Mouse (Mus musculus): ENCODE measurements around the gene Cnot3. TPM values are rescaled to one million over a fixed set of nuclear protein-coding genes. Genes with fewer than 3 reads are reported as not detected.

Cnot3 gene
- polyA plus RNA-seq, 1 experiment from 2014 or later, result 47.3 TPM

- Histone ChIP-seq H3K36me3 (ENCODE audit: control insufficient read depth, insufficient read depth) (peaks cover 4% of the 10 kb centered on the region), H3K4me2 (ENCODE audit: low read length) (no peak overlapping the region), H3K4me1 (replicated peaks; ENCODE audit: control insufficient read depth, insufficient read depth, low read length) (peaks cover 18% of the 10 kb centered on the region), H3K4me3 (replicated peaks; ENCODE audit: low read length) (no peak overlapping the region), H3K27ac (ENCODE audit: low read length) (no peak overlapping the region), H3K9ac (replicated peaks; ENCODE audit: low read depth, low read length) (no peak overlapping the region), H3K27me3 (replicated peaks; ENCODE audit: control insufficient read depth, insufficient read depth, low read length) (no peaks in the 10 kb centered on the region), H3K9me3 (ENCODE audit: control insufficient read depth, low read length) (no peaks in the 10 kb centered on the region)
- ATAC-seq, result no peak
- WGBS, result 23% methylated on average over 14 of the region's 14 CpGs
Observed at GRCm38 (mm10) chr7:3666921-3667391, 21.9 kb downstream of the Cnot3 start.

- Histone ChIP-seq H3K36me3 (ENCODE audit: control insufficient read depth, insufficient read depth) (no peaks in the 10 kb centered on the region; the same call in 1 of the 2 replicates), H3K27me3 (replicated peaks; ENCODE audit: control insufficient read depth, insufficient read depth, low read length) (no peaks in the 10 kb centered on the region), H3K9me3 (ENCODE audit: control insufficient read depth, low read length) (no peaks in the 10 kb centered on the region), H3K4me1 (replicated peaks; ENCODE audit: control insufficient read depth, insufficient read depth, low read length) (no peaks in the 10 kb centered on the region), H3K4me2 (ENCODE audit: low read length) (no peak overlapping the region), H3K27ac (ENCODE audit: low read length) (no peak overlapping the region), H3K9ac (replicated peaks; ENCODE audit: low read depth, low read length) (no peak overlapping the region), H3K4me3 (replicated peaks; ENCODE audit: low read length) (no peak overlapping the region)
- WGBS, result 74% methylated on average over 10 of the region's 10 CpGs
- peak; percentile 91 for ATAC-seq
Observed at GRCm38 (mm10) chr7:3674507-3675227, 29.6 kb downstream of the Cnot3 start.

- no peaks in the 10 kb centered on the region for H3K27me3 ChIP-seq (replicated peaks; ENCODE audit: control insufficient read depth, insufficient read depth, low read length)
- no peak overlapping the region for H3K27ac ChIP-seq (ENCODE audit: low read length)
- H3K4me1 ChIP-seq (replicated peaks; ENCODE audit: control insufficient read depth, insufficient read depth, low read length), result no peaks in the 10 kb centered on the region
- H3K9ac ChIP-seq (replicated peaks; ENCODE audit: low read depth, low read length), result no peak overlapping the region
- WGBS, result 73% methylated on average over 3 of the region's 3 CpGs
- no peak overlapping the region for H3K4me3 ChIP-seq (replicated peaks; ENCODE audit: low read length)
- no peak for ATAC-seq
- H3K36me3 ChIP-seq (ENCODE audit: control insufficient read depth, insufficient read depth), result no peaks in the 10 kb centered on the region; the same call in 1 of the 2 replicates
- H3K4me2 ChIP-seq (ENCODE audit: low read length), result no peak overlapping the region
- H3K9me3 ChIP-seq (ENCODE audit: control insufficient read depth, low read length), result no peaks in the 10 kb centered on the region
Observed at GRCm38 (mm10) chr7:3675228-3675548, 30.1 kb downstream of the Cnot3 start.

GRCm38 (mm10) chr7:3676371-3676770 lies 31.3 kb downstream of the Cnot3 start:
- Histone ChIP-seq H3K9ac (replicated peaks; ENCODE audit: low read depth, low read length) (no peak overlapping the region), H3K4me1 (replicated peaks; ENCODE audit: control insufficient read depth, insufficient read depth, low read length) (no peaks in the 10 kb centered on the region), H3K4me3 (replicated peaks; ENCODE audit: low read length) (no peak overlapping the region), H3K27ac (ENCODE audit: low read length) (no peak overlapping the region), H3K36me3 (ENCODE audit: control insufficient read depth, insufficient read depth) (no peaks in the 10 kb centered on the region; the same call in 1 of the 2 replicates), H3K9me3 (ENCODE audit: control insufficient read depth, low read length) (no peaks in the 10 kb centered on the region), H3K4me2 (ENCODE audit: low read length) (no peak overlapping the region), H3K27me3 (replicated peaks; ENCODE audit: control insufficient read depth, insufficient read depth, low read length) (no peaks in the 10 kb centered on the region)
- no peak for ATAC-seq
- 86% methylated on average over 12 of the region's 12 CpGs for WGBS

GRCm38 (mm10) chr7:3677342-3677741 lies 32.3 kb downstream of the Cnot3 start, which contains the start of gene Tmc4:
Gene Tmc4, minus strand, starts transcription at chr7:3677553.
- no peak for ATAC-seq
- H3K27ac ChIP-seq (ENCODE audit: low read length), result no peak within 1 kb of the TSS
- no peak within 1 kb of the TSS for H3K4me2 ChIP-seq (ENCODE audit: low read length)
- H3K27me3 ChIP-seq (replicated peaks; ENCODE audit: control insufficient read depth, insufficient read depth, low read length), result no peaks in the 10 kb centered on the region
- H3K4me3 ChIP-seq (replicated peaks; ENCODE audit: low read length), result no peak within 1 kb of the TSS
- H3K36me3 ChIP-seq (ENCODE audit: control insufficient read depth, insufficient read depth), result no peaks in the 10 kb centered on the region; the same call in 1 of the 2 replicates
- no peaks in the 10 kb centered on the region for H3K4me1 ChIP-seq (replicated peaks; ENCODE audit: control insufficient read depth, insufficient read depth, low read length)
- H3K9ac ChIP-seq (replicated peaks; ENCODE audit: low read depth, low read length), result no peak within 1 kb of the TSS
- WGBS, result 54% methylated on average over 9 of the region's 9 CpGs
- H3K9me3 ChIP-seq (ENCODE audit: control insufficient read depth, low read length), result no peaks in the 10 kb centered on the region

- Histone ChIP-seq H3K27ac (ENCODE audit: low read length) (peak overlapping the region; percentile 49), H3K4me3 (replicated peaks; ENCODE audit: low read length) (no peak overlapping the region), H3K27me3 (replicated peaks; ENCODE audit: control insufficient read depth, insufficient read depth, low read length) (no peaks in the 10 kb centered on the region), H3K36me3 (ENCODE audit: control insufficient read depth, insufficient read depth) (peaks cover 10% of the 10 kb centered on the region; the same call in 1 of the 2 replicates), H3K9ac (replicated peaks; ENCODE audit: low read depth, low read length) (no peak overlapping the region; the same call in 1 of the 2 replicates), H3K4me1 (replicated peaks; ENCODE audit: control insufficient read depth, insufficient read depth, low read length) (0 out of 2 replicates have a peak, but pooled peaks cover 5% of the 10 kb centered on the region), H3K9me3 (ENCODE audit: control insufficient read depth, low read length) (no peaks in the 10 kb centered on the region), H3K4me2 (ENCODE audit: low read length) (no peak overlapping the region)
- 60% methylated on average over 10 of the region's 10 CpGs for WGBS
- peak; percentile 64 for ATAC-seq
Observed at GRCm38 (mm10) chr7:3683908-3684550, 39.0 kb downstream of the Cnot3 start.

- no peak overlapping the region for H3K4me3 ChIP-seq (replicated peaks; ENCODE audit: low read length)
- H3K4me2 ChIP-seq (ENCODE audit: low read length), result no peak overlapping the region
- 0 out of 2 replicates have a peak, but pooled peaks have one; percentile 3 for ATAC-seq
- no peaks in the 10 kb centered on the region for H3K9me3 ChIP-seq (ENCODE audit: control insufficient read depth, low read length)
- H3K27ac ChIP-seq (ENCODE audit: low read length), result peak overlapping the region; percentile 31
- H3K36me3 ChIP-seq (ENCODE audit: control insufficient read depth, insufficient read depth), result peaks cover 10% of the 10 kb centered on the region; the same call in 1 of the 2 replicates
- H3K4me1 ChIP-seq (replicated peaks; ENCODE audit: control insufficient read depth, insufficient read depth, low read length), result 0 out of 2 replicates have a peak, but pooled peaks cover 5% of the 10 kb centered on the region
- H3K9ac ChIP-seq (replicated peaks; ENCODE audit: low read depth, low read length), result no peak overlapping the region
- WGBS, result 74% methylated on average over 8 of the region's 8 CpGs
- no peaks in the 10 kb centered on the region for H3K27me3 ChIP-seq (replicated peaks; ENCODE audit: control insufficient read depth, insufficient read depth, low read length)
Observed at GRCm38 (mm10) chr7:3684698-3685097, 39.6 kb downstream of the Cnot3 start.

GRCm38 (mm10) chr7:3685400-3686187 lies 40.5 kb downstream of the Cnot3 start:
- Histone ChIP-seq H3K36me3 (ENCODE audit: control insufficient read depth, insufficient read depth) (peaks cover 10% of the 10 kb centered on the region; the same call in 1 of the 2 replicates), H3K27ac (ENCODE audit: low read length) (no peak overlapping the region), H3K4me2 (ENCODE audit: low read length) (no peak overlapping the region), H3K9me3 (ENCODE audit: control insufficient read depth, low read length) (no peaks in the 10 kb centered on the region), H3K4me1 (replicated peaks; ENCODE audit: control insufficient read depth, insufficient read depth, low read length) (0 out of 2 replicates have a peak, but pooled peaks cover 5% of the 10 kb centered on the region), H3K27me3 (replicated peaks; ENCODE audit: control insufficient read depth, insufficient read depth, low read length) (no peaks in the 10 kb centered on the region), H3K9ac (replicated peaks; ENCODE audit: low read depth, low read length) (no peak overlapping the region), H3K4me3 (replicated peaks; ENCODE audit: low read length) (no peak overlapping the region)
- 85% methylated on average over 30 of the region's 31 CpGs for WGBS
- ATAC-seq, result no peak

GRCm38 (mm10) chr7:3691919-3692318 lies 46.9 kb downstream of the Cnot3 start:
- no peak for ATAC-seq
- H3K4me2 ChIP-seq (ENCODE audit: low read length), result peak overlapping the region; percentile 71
- H3K4me3 ChIP-seq (replicated peaks; ENCODE audit: low read length), result peak overlapping the region; percentile 77
- H3K9me3 ChIP-seq (ENCODE audit: control insufficient read depth, low read length), result no peaks in the 10 kb centered on the region
- H3K36me3 ChIP-seq (ENCODE audit: control insufficient read depth, insufficient read depth), result peaks cover 7% of the 10 kb centered on the region; the same call in 1 of the 2 replicates
- no peaks in the 10 kb centered on the region for H3K27me3 ChIP-seq (replicated peaks; ENCODE audit: control insufficient read depth, insufficient read depth, low read length)
- 40% methylated on average over 3 of the region's 3 CpGs for WGBS
- peak overlapping the region; percentile 81 for H3K27ac ChIP-seq (ENCODE audit: low read length)
- peaks cover 19% of the 10 kb centered on the region for H3K4me1 ChIP-seq (replicated peaks; ENCODE audit: control insufficient read depth, insufficient read depth, low read length)
- H3K9ac ChIP-seq (replicated peaks; ENCODE audit: low read depth, low read length), result peak overlapping the region; percentile 72

Measured in forebrain, embryonic 16.5 days (tissue).